Mouse (Mus musculus): ENCODE data around the gene Sumo3. TPM values are rescaled to one million over a fixed set of nuclear protein-coding genes. Genes with fewer than 3 reads are reported as not detected.

Sumo3 gene
- polyA plus RNA-seq, 1 experiment from 2014 or later: 345 TPM

DNA sequence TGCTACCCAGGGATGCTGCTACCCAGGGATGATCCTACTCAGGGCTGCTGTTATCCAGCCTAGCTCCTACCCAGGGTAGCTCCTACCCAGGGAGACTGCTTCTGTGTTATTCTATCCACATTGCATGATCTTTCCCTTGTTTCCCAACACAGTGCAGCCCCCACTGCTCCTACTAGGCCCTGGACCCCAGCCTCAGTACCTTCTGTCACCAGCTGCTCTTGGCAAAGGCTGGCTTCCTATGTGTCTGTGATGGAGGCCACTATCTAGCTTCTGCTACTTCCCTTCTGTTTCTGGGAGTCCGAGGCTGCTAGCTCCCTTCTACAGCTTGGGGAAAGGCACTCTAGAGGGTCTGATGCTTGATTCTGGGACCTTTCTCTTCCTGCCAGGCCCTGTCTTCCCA, 41.6 kb downstream of the Sumo3 start:
- WGBS: 78% methylated on average over 1 of the region's 1 CpGs
- Histone ChIP-seq H3K9ac (replicated peaks) (no peak overlapping the region), H3K4me3 (replicated peaks) (no peak overlapping the region), H3K27ac (no peak overlapping the region), H3K27me3 (no peaks in the 10 kb centered on the region), H3K4me2 (no peak overlapping the region), H3K9me3 (no peaks in the 10 kb centered on the region), H3K4me1 (replicated peaks) (no peaks in the 10 kb centered on the region), H3K36me3 (peaks cover 46% of the 10 kb centered on the region)
- no peak for ATAC-seq (ENCODE audit: insufficient number of reproducible peaks, insufficient read depth, low FRiP score, low TSS enrichment, low read depth)

DNA sequence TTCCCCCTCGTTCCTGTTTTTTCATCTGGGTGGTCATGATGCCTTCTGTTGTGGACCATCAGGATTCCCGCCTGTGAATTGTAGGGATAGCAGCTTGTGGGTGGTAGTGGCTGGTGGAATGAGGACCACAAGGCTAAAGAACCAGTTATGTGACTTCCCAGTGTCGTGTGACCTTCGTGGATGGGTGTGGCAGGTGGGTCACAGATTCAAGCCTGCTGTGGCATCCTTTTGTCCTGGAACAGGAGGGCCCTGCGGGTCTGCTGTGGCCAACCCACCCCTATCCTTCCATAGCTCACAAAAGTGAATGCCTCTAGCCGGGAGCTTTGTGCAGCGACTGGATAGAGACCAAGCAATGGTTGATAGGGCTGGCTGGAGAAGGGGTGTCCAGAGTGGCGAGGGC, 42.0 kb downstream of the Sumo3 start:
- ATAC-seq (ENCODE audit: insufficient number of reproducible peaks, insufficient read depth, low FRiP score, low TSS enrichment, low read depth): no peak
- Histone ChIP-seq H3K27me3 (no peaks in the 10 kb centered on the region), H3K27ac (no peak overlapping the region), H3K4me3 (replicated peaks) (no peak overlapping the region), H3K36me3 (peaks cover 43% of the 10 kb centered on the region), H3K9me3 (no peaks in the 10 kb centered on the region), H3K4me1 (replicated peaks) (no peaks in the 10 kb centered on the region), H3K4me2 (no peak overlapping the region), H3K9ac (replicated peaks) (no peak overlapping the region)
- WGBS: 89% methylated on average over 8 of the region's 8 CpGs

DNA sequence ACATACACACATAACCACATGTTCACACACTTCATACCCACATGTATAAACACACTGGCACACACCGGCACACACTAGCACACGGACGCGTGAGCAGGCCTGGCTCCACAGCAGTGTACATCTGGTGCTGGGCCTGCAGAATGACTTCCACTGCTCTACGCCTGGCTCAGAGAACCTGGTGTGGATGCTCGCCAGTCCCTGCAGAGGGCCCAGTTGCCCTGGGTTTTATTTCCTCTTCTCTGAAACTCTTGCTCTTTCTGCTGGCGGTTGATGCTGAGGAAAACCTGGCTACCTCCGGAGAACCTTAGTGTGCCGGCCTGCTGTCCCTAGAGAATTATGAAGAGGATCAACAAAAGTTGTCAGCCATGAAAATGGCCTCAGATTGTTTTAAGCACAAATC, 46.1 kb downstream of the Sumo3 start:
- WGBS: 90% methylated on average over 9 of the region's 9 CpGs
- no peaks in the 10 kb centered on the region for H3K4me1 ChIP-seq (replicated peaks)
- no peak overlapping the region for H3K4me3 ChIP-seq (replicated peaks)
- ATAC-seq (ENCODE audit: insufficient number of reproducible peaks, insufficient read depth, low FRiP score, low TSS enrichment, low read depth): no peak
- no peak overlapping the region for H3K4me2 ChIP-seq
- peaks cover 2% of the 10 kb centered on the region; the same call in 1 of the 2 replicates for H3K36me3 ChIP-seq
- H3K9me3 ChIP-seq: no peaks in the 10 kb centered on the region
- H3K27ac ChIP-seq: no peak overlapping the region
- no peaks in the 10 kb centered on the region for H3K27me3 ChIP-seq
- H3K9ac ChIP-seq (replicated peaks): no peak overlapping the region

DNA sequence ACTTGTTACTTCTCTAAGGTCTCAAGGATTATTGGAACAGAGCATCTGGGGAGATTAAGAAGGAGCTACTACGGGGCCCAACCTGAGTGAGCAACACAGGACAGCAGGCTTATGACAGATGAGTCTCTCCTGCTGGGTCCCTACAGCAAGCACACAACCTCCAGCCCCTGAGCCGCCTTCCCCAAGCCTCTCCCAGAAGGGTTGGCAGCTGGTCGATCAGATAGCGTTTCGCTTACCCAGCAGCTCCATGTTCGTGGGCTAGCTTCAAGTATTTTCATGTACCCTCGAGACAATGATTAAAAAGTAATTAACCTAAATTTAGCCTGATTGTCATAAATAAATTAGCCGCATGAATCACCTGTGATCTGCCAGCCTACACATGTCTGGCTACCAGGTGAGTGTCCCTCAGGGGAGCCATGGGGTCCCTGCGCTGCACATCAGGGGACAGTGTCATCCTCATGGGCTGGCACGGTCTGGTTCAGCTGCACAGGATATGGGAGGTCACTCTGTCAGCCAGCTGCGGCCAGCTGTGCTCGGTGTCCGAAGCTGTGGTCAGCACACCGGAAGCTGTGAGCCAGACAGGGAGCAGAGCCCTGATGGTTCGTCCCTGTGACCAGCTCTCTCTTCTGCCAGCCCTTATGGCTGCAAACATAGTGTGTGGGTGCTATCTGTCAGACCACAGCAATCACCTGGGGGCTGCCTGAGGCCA, 52.5 kb downstream of the Sumo3 start:
- 66% methylated on average over 15 of the region's 15 CpGs for WGBS
- no peak overlapping the region for H3K27ac ChIP-seq

DNA sequence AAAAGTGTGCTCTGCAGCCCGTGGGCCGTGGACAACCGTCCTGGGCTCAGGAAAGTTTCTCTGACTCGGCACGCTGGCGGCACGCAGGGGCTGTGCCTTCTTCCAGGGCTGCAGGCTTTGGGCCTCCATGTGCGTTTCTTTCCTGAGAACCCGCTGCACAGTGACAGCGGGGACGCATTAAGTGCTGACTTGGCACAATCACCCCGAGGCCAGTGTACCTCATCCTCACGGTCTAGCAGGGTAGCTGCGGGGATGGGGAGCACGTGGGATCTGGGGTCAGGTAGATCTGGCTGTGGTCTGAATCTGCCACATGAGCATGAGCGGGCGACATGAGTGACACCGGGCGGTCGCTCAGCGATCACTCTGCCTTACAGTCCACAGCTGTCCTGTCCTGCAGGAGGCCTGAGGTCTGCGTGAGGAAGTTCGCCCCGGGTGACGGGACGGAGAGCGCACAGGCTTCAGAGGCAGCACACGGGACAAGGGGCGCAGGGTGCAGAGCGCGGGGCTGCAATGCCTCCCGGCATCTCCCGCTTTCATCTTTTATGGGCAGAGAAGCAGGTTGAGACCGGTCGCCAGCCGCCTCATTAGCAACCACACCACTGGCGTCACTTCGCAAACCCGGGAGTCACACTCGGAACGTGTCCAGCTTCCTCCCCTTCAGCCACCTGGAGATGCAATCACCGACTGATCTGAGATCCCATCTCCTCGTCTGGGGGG, 58.2 kb downstream of the Sumo3 start:
- peaks cover 17% of the 10 kb centered on the region for H3K27me3 ChIP-seq
- peak; percentile 43; the same call in 1 of the 2 replicates for ATAC-seq (ENCODE audit: insufficient number of reproducible peaks, insufficient read depth, low FRiP score, low TSS enrichment, low read depth)
- peaks cover 11% of the 10 kb centered on the region; the same call in 1 of the 2 replicates for H3K9me3 ChIP-seq
- H3K36me3 ChIP-seq: no peaks in the 10 kb centered on the region
- H3K9ac ChIP-seq (replicated peaks): no peak overlapping the region
- H3K4me1 ChIP-seq (replicated peaks): peaks cover 20% of the 10 kb centered on the region
- 22% methylated on average over 43 of the region's 43 CpGs for WGBS
- H3K4me3 ChIP-seq (replicated peaks): peak overlapping the region; percentile 19; the same call in 1 of the 2 replicates
- 0 out of 2 replicates have a peak overlapping the region, but pooled peaks have one; percentile 12 for H3K27ac ChIP-seq
- H3K4me2 ChIP-seq: peak overlapping the region; percentile 55

More for the DNA sequence above, 52.5 kb downstream of the Sumo3 start:
- Histone ChIP-seq H3K9me3 (peaks cover 11% of the 10 kb centered on the region; the same call in 1 of the 2 replicates), H3K27me3 (peaks cover 5% of the 10 kb centered on the region), H3K36me3 (no peaks in the 10 kb centered on the region), H3K4me3 (replicated peaks) (no peak overlapping the region), H3K4me1 (replicated peaks) (0 out of 2 replicates have a peak, but pooled peaks cover 10% of the 10 kb centered on the region), H3K4me2 (no peak overlapping the region), H3K9ac (replicated peaks) (no peak overlapping the region)
- ATAC-seq (ENCODE audit: insufficient number of reproducible peaks, insufficient read depth, low FRiP score, low TSS enrichment, low read depth): no peak

DNA sequence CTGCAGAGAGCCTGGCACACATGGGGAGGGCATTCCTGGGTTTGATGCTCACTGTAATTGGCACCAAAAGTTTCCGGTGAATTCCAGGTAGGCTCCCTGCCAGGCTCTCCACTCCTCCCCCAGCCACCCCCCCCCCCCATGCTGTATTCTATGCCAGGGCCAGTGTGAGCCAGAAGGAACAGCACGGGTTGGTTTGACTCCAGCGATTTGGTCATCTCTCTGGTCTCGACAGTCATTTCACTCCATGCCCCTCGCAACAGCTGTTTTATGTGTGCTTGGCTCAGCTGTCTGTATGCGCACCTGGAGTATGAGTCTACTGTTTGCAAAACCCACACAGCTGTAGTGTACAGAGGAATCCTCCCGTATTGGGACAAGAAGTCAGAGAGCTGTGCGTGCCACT, 60.4 kb downstream of the Sumo3 start:
- Histone ChIP-seq H3K4me1 (replicated peaks) (peaks cover 20% of the 10 kb centered on the region), H3K27ac (no peak overlapping the region), H3K9ac (replicated peaks) (no peak overlapping the region), H3K4me3 (replicated peaks) (no peak overlapping the region), H3K36me3 (no peaks in the 10 kb centered on the region), H3K27me3 (peaks cover 17% of the 10 kb centered on the region), H3K9me3 (peaks cover under 1% of the 10 kb centered on the region; the same call in 1 of the 2 replicates), H3K4me2 (no peak overlapping the region)
- WGBS: 70% methylated on average over 8 of the region's 8 CpGs
- ATAC-seq (ENCODE audit: insufficient number of reproducible peaks, insufficient read depth, low FRiP score, low TSS enrichment, low read depth): no peak

DNA sequence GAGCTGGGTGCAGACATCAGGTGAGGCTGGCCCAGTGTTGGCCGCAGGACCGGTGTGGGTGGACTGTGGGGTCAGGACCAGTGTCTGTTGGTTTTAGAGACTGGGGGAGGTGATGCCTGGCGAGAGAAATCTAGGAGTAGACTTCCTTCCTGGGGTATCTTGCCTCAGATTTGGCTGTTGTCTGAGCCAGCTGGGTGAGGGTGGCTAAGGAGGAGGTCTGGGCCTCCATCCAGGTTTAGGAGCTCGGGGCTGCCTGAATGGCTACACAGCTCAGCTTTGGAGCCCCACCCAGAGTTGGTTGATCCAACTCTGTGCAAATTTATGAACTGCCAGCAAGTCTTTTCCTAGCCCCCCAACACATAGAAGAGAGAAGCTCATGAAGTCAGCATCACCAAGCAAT, 61.5 kb downstream of the Sumo3 start:
- Histone ChIP-seq H3K9ac (replicated peaks) (no peak overlapping the region), H3K4me1 (replicated peaks) (peaks cover 20% of the 10 kb centered on the region), H3K4me2 (no peak overlapping the region), H3K9me3 (no peaks in the 10 kb centered on the region), H3K36me3 (no peaks in the 10 kb centered on the region), H3K27me3 (peaks cover 17% of the 10 kb centered on the region), H3K4me3 (replicated peaks) (no peak overlapping the region), H3K27ac (no peak overlapping the region)
- ATAC-seq (ENCODE audit: insufficient number of reproducible peaks, insufficient read depth, low FRiP score, low TSS enrichment, low read depth): no peak
- 85% methylated on average over 4 of the region's 4 CpGs for WGBS

MicroRNAs within 50 kb of the gene (microRNA counts, 519-probe panel; counts per million panel counts)
- not detected for microRNA mmu-miR-1930

Small RNA genes within 50 kb of the gene (microRNA-seq; reads per million reads assigned to microRNA genes)
- 17.7 reads per million, percentile 31 among the genes with 10 or more reads in this experiment for gene Mir1930

Other genes with a start within 250 kb of the Sumo3 start
- gene Adarb1, start 187.8 kb upstream of the Sumo3 start, polyA plus RNA-seq (2016; fragmentation: Nextera tagmentation; extraction: Ambion mirVana): 6.4 and 7.6 TPM in 2 replicates
- 46.7 and 46.9 TPM in 2 replicates for gene Fam207a, start 90.3 kb upstream of the Sumo3 start, polyA plus RNA-seq (2016; fragmentation: Nextera tagmentation; extraction: Ambion mirVana)
- gene Itgb2, start 75.8 kb upstream of the Sumo3 start, polyA plus RNA-seq (2016; fragmentation: Nextera tagmentation; extraction: Ambion mirVana): 0.98 and 1.0 TPM in 2 replicates
- 83.6 and 84.0 TPM in 2 replicates for gene Pttg1ip, start 24.4 kb upstream of the Sumo3 start, polyA plus RNA-seq (2016; fragmentation: Nextera tagmentation; extraction: Ambion mirVana)
- 9.7 and 12.0 TPM in 2 replicates for gene Gm49325, start 100 bp downstream of the Sumo3 start, polyA plus RNA-seq (2016; fragmentation: Nextera tagmentation; extraction: Ambion mirVana)
- 75.4 and 79.3 TPM in 2 replicates for gene Ube2g2, start 16.2 kb downstream of the Sumo3 start, polyA plus RNA-seq (2016; fragmentation: Nextera tagmentation; extraction: Ambion mirVana)
- 0.50 and 1.3 TPM in 2 replicates for gene Tspear, start 80.5 kb downstream of the Sumo3 start, polyA plus RNA-seq (2016; fragmentation: Nextera tagmentation; extraction: Ambion mirVana)
- gene Gm19402, start 84.7 kb downstream of the Sumo3 start, polyA plus RNA-seq (2016; fragmentation: Nextera tagmentation; extraction: Ambion mirVana): not detected in 2 replicates
- not detected in 2 replicates for gene Gm9508, start 91.1 kb downstream of the Sumo3 start, polyA plus RNA-seq (2016; fragmentation: Nextera tagmentation; extraction: Ambion mirVana)
- gene Gm10272, start 100.5 kb downstream of the Sumo3 start, polyA plus RNA-seq (2016; fragmentation: Nextera tagmentation; extraction: Ambion mirVana): not detected in 2 replicates
- not detected in 2 replicates for gene Gm10024, start 105.4 kb downstream of the Sumo3 start, polyA plus RNA-seq (2016; fragmentation: Nextera tagmentation; extraction: Ambion mirVana)
- not detected in 2 replicates for gene Gm10142, start 109.7 kb downstream of the Sumo3 start, polyA plus RNA-seq (2016; fragmentation: Nextera tagmentation; extraction: Ambion mirVana)
- not detected in 2 replicates for gene Krtap12-1, start 114.5 kb downstream of the Sumo3 start, polyA plus RNA-seq (2016; fragmentation: Nextera tagmentation; extraction: Ambion mirVana)
- gene Gm10100, start 120.4 kb downstream of the Sumo3 start, polyA plus RNA-seq (2016; fragmentation: Nextera tagmentation; extraction: Ambion mirVana): not detected in 2 replicates
- gene Gm18596, start 136.5 kb downstream of the Sumo3 start, polyA plus RNA-seq (2016; fragmentation: Nextera tagmentation; extraction: Ambion mirVana): not detected in 2 replicates
- gene Gm9736, start 145.3 kb downstream of the Sumo3 start, polyA plus RNA-seq (2016; fragmentation: Nextera tagmentation; extraction: Ambion mirVana): not detected in 2 replicates
- not detected in 2 replicates for gene Gm3233, start 153.6 kb downstream of the Sumo3 start, polyA plus RNA-seq (2016; fragmentation: Nextera tagmentation; extraction: Ambion mirVana)
- gene Gm3238, start 165.2 kb downstream of the Sumo3 start, polyA plus RNA-seq (2016; fragmentation: Nextera tagmentation; extraction: Ambion mirVana): not detected in 2 replicates
- not detected in 2 replicates for gene Gm7138, start 170.8 kb downstream of the Sumo3 start, polyA plus RNA-seq (2016; fragmentation: Nextera tagmentation; extraction: Ambion mirVana)
- not detected in 2 replicates for gene Gm3250, start 176.4 kb downstream of the Sumo3 start, polyA plus RNA-seq (2016; fragmentation: Nextera tagmentation; extraction: Ambion mirVana)
- gene Gm7137, start 182.1 kb downstream of the Sumo3 start, polyA plus RNA-seq (2016; fragmentation: Nextera tagmentation; extraction: Ambion mirVana): not detected in 2 replicates
- gene Gm9639, start 189.0 kb downstream of the Sumo3 start, polyA plus RNA-seq (2016; fragmentation: Nextera tagmentation; extraction: Ambion mirVana): not detected in 2 replicates
- gene Gm19668, start 193.0 kb downstream of the Sumo3 start, polyA plus RNA-seq (2016; fragmentation: Nextera tagmentation; extraction: Ambion mirVana): not detected in 2 replicates
- gene Gm9507, start 205.7 kb downstream of the Sumo3 start, polyA plus RNA-seq (2016; fragmentation: Nextera tagmentation; extraction: Ambion mirVana): not detected in 2 replicates
- not detected in 2 replicates for gene Gm2696, start 208.6 kb downstream of the Sumo3 start, polyA plus RNA-seq (2016; fragmentation: Nextera tagmentation; extraction: Ambion mirVana)
- not detected in 2 replicates for gene Krtap10-4, start 221.0 kb downstream of the Sumo3 start, polyA plus RNA-seq (2016; fragmentation: Nextera tagmentation; extraction: Ambion mirVana)
- gene Krtap10-10, start 229.8 kb downstream of the Sumo3 start, polyA plus RNA-seq (2016; fragmentation: Nextera tagmentation; extraction: Ambion mirVana): not detected in 2 replicates
- gene Gm36176, start 240.7 kb downstream of the Sumo3 start, polyA plus RNA-seq (2016; fragmentation: Nextera tagmentation; extraction: Ambion mirVana): not detected in 2 replicates
- gene Gm10318, start 246.8 kb downstream of the Sumo3 start, polyA plus RNA-seq (2016; fragmentation: Nextera tagmentation; extraction: Ambion mirVana): not detected in 2 replicates